Mouse (Mus musculus) cerebellum, postnatal 36 days (tissue): ENCODE results near the gene Pgpep1.

Source experiments
- DNase-seq, 2 experiments: peaks; one replicate each; pipeline ENCODE4 v3.0.0; 2021 to 2022; ENCODE audit warnings: mixed read lengths in 2 of 2

Gene Pgpep1

DNA sequence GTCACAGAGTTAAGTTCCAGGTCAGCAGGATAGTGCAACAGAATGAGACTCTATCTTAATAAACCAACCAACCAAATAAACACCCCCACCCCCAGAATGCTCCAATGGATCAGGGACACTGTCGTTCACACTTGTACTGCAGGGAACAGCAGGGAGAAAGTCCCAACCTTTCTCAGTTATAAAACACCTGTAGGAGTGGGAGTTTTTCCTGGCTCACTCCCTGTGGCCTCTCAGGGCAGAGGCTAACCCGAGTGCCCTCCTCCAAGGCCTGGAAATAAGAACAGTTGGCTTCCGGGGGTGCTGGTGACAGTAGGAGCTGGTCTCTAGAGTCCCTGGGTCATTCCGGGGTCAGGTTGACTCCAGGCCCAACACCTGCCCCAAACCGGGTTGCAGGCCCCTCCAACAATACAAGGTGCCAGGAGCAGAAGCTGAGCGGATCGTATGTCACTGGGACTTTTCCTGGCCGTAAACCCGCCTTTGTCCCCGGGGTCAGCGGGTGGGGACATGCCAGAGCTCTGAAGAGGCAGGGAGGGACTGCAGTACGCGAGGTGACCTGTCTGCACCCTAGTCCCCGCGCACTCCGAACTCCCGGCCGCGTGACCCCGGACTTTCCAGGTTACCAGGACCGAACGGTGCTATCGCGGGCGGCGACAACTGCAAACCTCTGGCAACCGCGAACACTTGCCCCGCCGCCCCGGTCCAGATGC lies 1.1 kb downstream of the Pgpep1 start:
- DNase-seq: no peak

- no peak for DNase-seq
These were observed 2.4 kb downstream of the Pgpep1 start for GRCm38 (mm10) chr8:70657739-70658138.

DNA sequence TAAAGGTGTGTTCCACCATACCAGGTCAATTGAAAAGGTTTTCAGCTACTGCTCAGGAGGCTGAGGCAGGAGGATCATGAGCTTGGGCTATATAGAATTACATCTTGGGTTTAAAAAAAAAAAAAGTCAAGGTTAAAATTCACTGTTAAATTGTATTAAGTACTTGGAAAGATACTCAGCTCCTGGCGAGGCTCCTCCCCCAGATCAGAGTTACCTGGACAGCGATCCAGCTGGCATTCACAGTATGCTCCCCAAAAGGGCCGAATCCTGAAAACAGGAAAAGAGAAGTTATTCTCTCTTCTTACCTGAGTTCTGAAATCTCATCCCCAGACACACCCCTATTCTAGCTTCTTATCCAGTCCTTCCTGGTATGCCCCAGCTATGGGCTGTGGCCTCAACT lies 3.0 kb downstream of the Pgpep1 start:
- no peak for DNase-seq

GRCm38 (mm10) chr8:70656193-70656790 lies 3.9 kb downstream of the Pgpep1 start:
- no peak for DNase-seq

GRCm38 (mm10) chr8:70655469-70655868 lies 4.7 kb downstream of the Pgpep1 start:
- no peak for DNase-seq

GRCm38 (mm10) chr8:70654121-70654520 lies 6.1 kb downstream of the Pgpep1 start:
- no peak for DNase-seq

DNA sequence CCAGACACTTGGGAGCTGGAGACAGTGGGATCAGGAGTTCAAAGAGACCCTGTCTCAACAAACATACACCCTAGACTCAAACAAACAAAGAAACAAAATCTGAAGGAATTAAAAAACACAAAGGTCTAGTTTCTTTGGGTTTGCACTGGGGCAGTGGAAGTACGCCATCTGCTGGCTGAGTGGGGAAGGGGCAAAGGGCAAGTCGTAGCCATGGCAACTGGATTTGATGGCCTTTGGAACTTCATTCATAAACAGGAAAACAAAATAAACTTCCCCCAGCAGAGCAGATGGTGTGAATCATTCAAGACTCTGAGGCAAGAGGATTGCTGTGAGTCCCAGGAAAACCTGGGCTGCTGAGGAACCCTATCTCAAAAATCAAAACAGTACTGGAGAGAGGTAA lies 7.0 kb downstream of the Pgpep1 start:
- DNase-seq: no peak

GRCm38 (mm10) chr8:70650351-70650750 lies 9.8 kb downstream of the Pgpep1 start:
- DNase-seq: no peak

GRCm38 (mm10) chr8:70649324-70649723 lies 10.9 kb downstream of the Pgpep1 start:
- peak; percentile 57 to 63 for DNase-seq

GRCm38 (mm10) chr8:70648921-70649320 lies 11.3 kb downstream of the Pgpep1 start:
- DNase-seq: no peak

DNA sequence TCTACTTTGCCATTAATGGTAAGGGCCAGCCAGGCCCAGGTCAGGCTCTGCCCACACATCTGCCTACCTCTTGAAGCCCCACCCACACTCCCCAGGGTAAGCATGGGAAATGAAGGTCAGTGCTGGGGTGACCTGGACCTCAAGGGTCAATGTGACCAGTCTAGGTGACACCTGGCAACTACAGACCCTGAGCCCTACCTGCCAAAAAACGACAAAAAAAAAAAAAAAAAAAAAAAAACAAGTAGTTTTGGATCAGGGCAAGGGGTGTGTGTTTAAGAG lies 12.1 kb downstream of the Pgpep1 start:
- no peak for DNase-seq

- DNase-seq: no peak
These were observed 12.6 kb downstream of the Pgpep1 start for GRCm38 (mm10) chr8:70647343-70648163.

DNA sequence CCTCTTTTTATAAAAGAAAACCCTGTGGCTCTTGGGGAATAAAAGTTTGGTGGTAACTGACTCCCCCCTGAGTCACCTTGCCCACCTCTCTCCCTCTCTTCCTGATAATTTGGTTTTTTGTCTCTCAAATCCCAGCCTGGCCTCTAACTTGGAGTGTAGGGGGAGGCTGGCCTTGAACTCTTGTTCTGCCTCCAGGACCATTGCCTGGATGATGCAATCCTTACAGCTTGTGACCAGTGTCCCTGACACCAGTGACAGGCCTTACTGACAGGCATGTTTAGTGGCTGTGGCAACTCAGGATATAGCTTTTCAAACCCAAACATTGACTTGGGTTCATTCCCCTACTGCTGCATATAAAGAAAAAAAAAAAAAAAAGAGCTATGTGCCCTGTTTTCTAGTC lies 13.4 kb downstream of the Pgpep1 start:
- no peak for DNase-seq

DNA sequence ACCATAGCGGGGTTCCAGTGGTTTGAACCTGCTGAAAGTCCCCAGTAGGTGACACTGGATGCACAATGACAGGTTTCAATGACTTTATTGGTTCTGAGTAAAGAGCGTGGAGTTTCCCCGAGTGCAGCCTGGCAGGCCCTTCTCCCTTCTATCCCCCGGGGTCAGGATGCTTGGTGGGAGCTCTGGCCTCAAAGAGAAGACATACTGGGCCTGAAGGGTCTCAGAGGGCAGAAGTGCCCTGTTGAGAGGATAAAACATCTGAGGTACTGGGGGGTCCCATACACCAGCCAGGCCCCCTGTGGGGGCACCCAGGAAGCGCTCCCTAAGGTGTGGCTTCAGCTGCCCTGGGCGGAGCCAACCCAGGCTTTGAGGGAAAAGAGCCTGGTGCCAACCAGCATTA lies 13.8 kb downstream of the Pgpep1 start:
- DNase-seq: no peak

DNA sequence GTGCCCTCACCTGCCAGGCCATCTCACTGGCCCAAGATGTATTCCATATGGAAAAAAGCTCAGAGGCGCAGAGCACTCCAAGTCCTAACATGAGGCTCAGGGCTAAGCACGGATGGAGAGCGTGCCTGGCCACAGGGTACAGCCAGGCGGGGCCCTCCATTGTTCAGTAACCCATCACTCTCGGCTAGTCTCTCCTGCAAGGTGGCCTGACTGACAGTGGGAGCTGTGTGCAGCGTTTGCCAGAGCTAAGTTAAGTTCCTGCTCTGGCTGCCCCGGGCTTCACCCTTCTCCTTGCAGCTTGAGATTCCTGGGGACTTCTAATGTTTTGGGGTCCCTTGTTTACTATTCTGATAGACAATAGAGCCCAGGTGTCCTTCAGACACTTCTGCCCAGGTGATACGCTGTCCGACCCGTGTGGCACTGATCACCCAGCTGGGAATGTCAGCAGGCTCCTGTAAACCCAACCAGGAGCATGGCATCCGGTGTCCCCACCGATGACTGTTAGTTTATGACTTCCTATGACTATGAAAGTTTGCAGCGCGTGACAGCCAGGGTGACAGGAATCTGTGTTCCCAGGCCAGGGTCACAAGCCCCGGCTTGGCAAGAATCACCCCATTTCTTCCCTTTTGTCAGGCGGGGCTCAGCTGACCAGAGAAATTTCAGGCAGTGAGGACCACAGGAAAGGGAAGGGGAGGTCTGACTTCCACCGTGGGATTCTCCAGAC lies 14.5 kb downstream of the Pgpep1 start:
- no peak for DNase-seq

- no peak for DNase-seq
These were observed 16.1 kb downstream of the Pgpep1 start for GRCm38 (mm10) chr8:70644065-70644464.

GRCm38 (mm10) chr8:70643019-70643418 lies 17.2 kb downstream of the Pgpep1 start:
- no peak for DNase-seq

- no peak for DNase-seq
These were observed 21.4 kb downstream of the Pgpep1 start for GRCm38 (mm10) chr8:70638752-70639151.

GRCm38 (mm10) chr8:70636838-70637237 lies 23.4 kb downstream of the Pgpep1 start:
- no peak for DNase-seq

- DNase-seq: no peak
These were observed 24.7 kb downstream of the Pgpep1 start for GRCm38 (mm10) chr8:70635527-70635926.

DNA sequence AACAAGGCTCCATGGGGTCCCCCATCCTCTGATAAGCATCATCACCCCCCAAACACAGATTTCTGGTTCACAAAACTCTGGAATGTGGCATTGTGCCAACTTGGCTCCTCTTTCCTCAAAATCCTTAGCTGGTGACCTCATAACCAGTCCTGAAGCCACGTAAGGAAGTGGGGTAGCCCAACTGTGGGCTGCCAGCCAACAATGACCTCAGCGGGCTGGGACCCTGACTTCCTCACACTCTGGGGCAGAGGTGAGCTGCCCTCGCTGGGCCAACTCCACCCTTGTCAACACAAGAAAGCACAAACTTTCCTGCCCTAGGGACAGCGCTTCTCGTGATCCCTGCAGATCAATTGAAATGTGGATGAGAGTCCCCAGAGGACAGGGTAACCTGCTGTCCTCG lies 26.1 kb downstream of the Pgpep1 start:
- DNase-seq: no peak

DNA sequence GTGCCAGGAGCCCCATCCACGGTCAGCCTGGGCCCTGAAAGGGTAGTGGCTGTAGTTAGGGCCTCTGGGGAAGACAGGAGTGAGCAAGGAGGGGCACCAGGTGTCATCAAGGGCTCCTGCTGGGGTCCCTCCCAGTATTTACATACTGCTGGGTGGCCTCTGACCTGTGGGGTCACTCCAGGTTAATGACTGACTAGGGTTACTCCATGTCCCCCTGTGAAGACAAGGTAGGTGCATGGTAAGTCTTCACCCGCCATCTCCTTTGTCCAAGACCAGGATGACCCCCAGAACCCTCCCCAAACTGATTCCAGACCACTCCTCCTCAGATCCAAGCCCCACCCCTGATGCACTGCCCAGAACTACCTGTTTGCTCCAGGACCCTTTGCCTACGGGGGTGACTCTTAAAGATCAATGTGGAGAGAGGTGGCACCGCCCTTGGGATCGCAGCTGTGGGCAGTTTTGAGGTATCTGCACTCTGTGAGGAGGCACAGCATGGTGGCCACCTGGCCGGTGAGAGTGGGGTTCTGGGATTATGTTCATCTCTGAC lies 27.8 kb downstream of the Pgpep1 start, which contains the start of gene Gdf15:
Gene Gdf15, minus strand, starts transcription at position 111 of the 547 bp plus-strand sequence.
- no peak for DNase-seq

- no peak for DNase-seq
These were observed 28.8 kb downstream of the Pgpep1 start for GRCm38 (mm10) chr8:70631436-70631835.
